Mouse (Mus musculus): Measurements from ENCODE around the gene Htr6. TPM values are rescaled to one million over a fixed set of nuclear protein-coding genes. Genes with fewer than 3 reads are reported as not detected.

Htr6 gene
- total and polyA plus RNA-seq, 2 experiments from 2014 or later: 0.67 to 4.0 TPM

DNA sequence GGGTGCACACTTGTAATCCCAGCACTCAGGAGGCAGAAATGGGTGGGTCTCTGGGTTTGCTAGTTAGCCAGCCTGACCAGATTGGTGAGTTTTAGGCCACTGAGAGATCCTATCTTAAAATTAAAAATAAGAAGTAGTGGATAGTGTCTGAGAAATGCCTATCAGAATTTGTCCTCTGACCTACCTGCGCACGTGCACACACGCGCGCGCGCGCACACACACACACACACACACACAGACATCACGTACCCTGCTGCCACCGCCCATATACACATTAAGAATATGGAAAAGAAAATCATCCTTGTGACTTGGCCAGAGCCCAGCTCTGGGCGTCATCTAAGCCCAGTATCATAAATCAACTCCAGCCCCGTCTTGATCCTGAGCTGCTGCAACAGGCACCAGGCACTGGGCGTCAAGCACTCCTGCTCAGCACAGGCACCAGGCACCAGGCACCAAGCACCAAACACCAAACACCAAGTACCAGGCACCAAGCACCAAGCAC, 64.1 kb downstream of the Htr6 start:
- H3K9ac ChIP-seq: no peak overlapping the region
- 98% methylated on average over 13 of the region's 13 CpGs for WGBS
- H3K4me2 ChIP-seq (ENCODE audit: low read depth): no peak overlapping the region
- no peak overlapping the region for H3K27ac ChIP-seq (ENCODE audit: low read depth, low read length)
- ATAC-seq: no peak
- H3K9me3 ChIP-seq (ENCODE audit: low read length): no peaks in the 10 kb centered on the region
- no peak for DNase-seq
- no peaks in the 10 kb centered on the region for H3K27me3 ChIP-seq (ENCODE audit: insufficient read depth, low read length)
- H3K36me3 ChIP-seq (ENCODE audit: insufficient read depth): no peaks in the 10 kb centered on the region
- no peak overlapping the region for H3K4me3 ChIP-seq (ENCODE audit: low read depth, low read length)
- no peaks in the 10 kb centered on the region for H3K4me1 ChIP-seq (ENCODE audit: insufficient read depth)
- TF ChIP-seq CTCF (IDR thresholded peaks at IDR 0.05; ENCODE audit: low read depth): no peak

Other genes starting within 250 kb of the Htr6 start
- gene Pla2g5, start 212.1 kb downstream of the Htr6 start, total RNA-seq (2014; rRNA removed): 0.15 and 2.9 TPM in 2 replicates
- gene Pla2g5, start 212.1 kb downstream of the Htr6 start, polyA plus RNA-seq (2015; fragmentation: Nextera tagmentation; extraction: Ambion mirVana): 1.1 and 1.5 TPM in 2 replicates
- gene Gm13030, start 201.6 kb downstream of the Htr6 start, total RNA-seq (2014; rRNA removed): not detected in 2 replicates
- gene Gm13030, start 201.6 kb downstream of the Htr6 start, polyA plus RNA-seq (2015; fragmentation: Nextera tagmentation; extraction: Ambion mirVana): not detected in 2 replicates
- not detected in 2 replicates for gene Pla2g2e, start 197.6 kb downstream of the Htr6 start, total RNA-seq (2014; rRNA removed)
- not detected in 2 replicates for gene Pla2g2e, start 197.6 kb downstream of the Htr6 start, polyA plus RNA-seq (2015; fragmentation: Nextera tagmentation; extraction: Ambion mirVana)
- 10.5 and 13.1 TPM in 2 replicates for gene Otud3, start 161.6 kb downstream of the Htr6 start, total RNA-seq (2014; rRNA removed)
- gene Otud3, start 161.6 kb downstream of the Htr6 start, polyA plus RNA-seq (2015; fragmentation: Nextera tagmentation; extraction: Ambion mirVana): 2.6 and 2.8 TPM in 2 replicates
- not detected in 2 replicates for gene Rnf186, start 108.5 kb downstream of the Htr6 start, total RNA-seq (2014; rRNA removed)
- gene Rnf186, start 108.5 kb downstream of the Htr6 start, polyA plus RNA-seq (2015; fragmentation: Nextera tagmentation; extraction: Ambion mirVana): not detected in 2 replicates
- gene Tmco4, start 102.7 kb downstream of the Htr6 start, total RNA-seq (2014; rRNA removed): 1.5 and 4.0 TPM in 2 replicates
- gene Tmco4, start 102.7 kb downstream of the Htr6 start, polyA plus RNA-seq (2015; fragmentation: Nextera tagmentation; extraction: Ambion mirVana): 1.4 and 1.5 TPM in 2 replicates
- gene Nbl1, start 17.4 kb upstream of the Htr6 start, total RNA-seq (2014; rRNA removed): 41.7 and 57.6 TPM in 2 replicates
- 56.7 and 64.3 TPM in 2 replicates for gene Nbl1, start 17.4 kb upstream of the Htr6 start, polyA plus RNA-seq (2015; fragmentation: Nextera tagmentation; extraction: Ambion mirVana)
- 17.9 and 19.9 TPM in 2 replicates for gene Minos1, start 55.5 kb upstream of the Htr6 start, total RNA-seq (2014; rRNA removed)
- 412 and 532 TPM in 2 replicates for gene Minos1, start 55.5 kb upstream of the Htr6 start, polyA plus RNA-seq (2015; fragmentation: Nextera tagmentation; extraction: Ambion mirVana)
- gene Capzb, start 117.3 kb upstream of the Htr6 start, total RNA-seq (2014; rRNA removed): 98.3 and 113 TPM in 2 replicates
- 315 and 325 TPM in 2 replicates for gene Capzb, start 117.3 kb upstream of the Htr6 start, polyA plus RNA-seq (2015; fragmentation: Nextera tagmentation; extraction: Ambion mirVana)
- 14.2 and 15.3 TPM in 2 replicates for gene Pqlc2, start 235.1 kb upstream of the Htr6 start, total RNA-seq (2014; rRNA removed)
- 10.0 and 12.1 TPM in 2 replicates for gene Pqlc2, start 235.1 kb upstream of the Htr6 start, polyA plus RNA-seq (2015; fragmentation: Nextera tagmentation; extraction: Ambion mirVana)
- 41.1 and 49.7 TPM in 2 replicates for gene Akr7a5, start 235.2 kb upstream of the Htr6 start, total RNA-seq (2014; rRNA removed)
- gene Akr7a5, start 235.2 kb upstream of the Htr6 start, polyA plus RNA-seq (2015; fragmentation: Nextera tagmentation; extraction: Ambion mirVana): 58.1 and 60.6 TPM in 2 replicates

Data from forebrain, postnatal 0 days (tissue).